Mouse (Mus musculus): ENCODE data around the gene Perp. TPM values are rescaled to one million over a fixed set of nuclear protein-coding genes. Genes with fewer than 3 reads are reported as not detected.

Gene Perp
- polyA plus RNA-seq, 1 experiment = not detected

DNA sequence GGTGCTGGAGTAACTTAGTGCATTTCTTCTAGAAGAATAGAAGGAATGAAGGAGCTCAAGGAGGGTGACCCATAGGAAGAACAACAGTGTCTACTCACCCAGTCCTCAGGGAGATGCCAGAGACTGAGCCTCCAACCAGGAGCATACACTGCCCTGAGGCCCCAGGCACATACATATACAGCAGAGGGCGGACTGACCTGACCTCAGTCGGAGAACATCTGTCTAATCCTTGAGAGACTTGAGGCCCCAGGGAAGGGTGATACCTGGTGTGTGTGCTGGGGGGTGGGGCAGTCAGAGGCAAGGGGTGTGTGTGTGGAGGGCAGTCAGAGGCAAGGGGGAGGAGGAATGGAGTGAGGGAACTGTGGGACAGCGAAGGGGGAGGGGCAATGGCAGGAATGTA, 14.8 kb downstream of the Perp start:
- no peaks in the 10 kb centered on the region for H3K9me3 ChIP-seq (ENCODE audit: control insufficient read depth, low read length)
- no peak for TF ChIP-seq GATA1 (IDR thresholded peaks at IDR 0.05; ENCODE audit: low read length)
- TF ChIP-seq TAL1 (IDR thresholded peaks at IDR 0.05; ENCODE audit: low read length) = no peak
- H3K27me3 ChIP-seq (ENCODE audit: control insufficient read depth) = no peaks in the 10 kb centered on the region
- no peaks in the 10 kb centered on the region for H3K4me1 ChIP-seq (ENCODE audit: control insufficient read depth)
- H3K4me3 ChIP-seq (replicated peaks) = no peak overlapping the region
- no peaks in the 10 kb centered on the region for H3K36me3 ChIP-seq (ENCODE audit: control insufficient read depth)

DNA sequence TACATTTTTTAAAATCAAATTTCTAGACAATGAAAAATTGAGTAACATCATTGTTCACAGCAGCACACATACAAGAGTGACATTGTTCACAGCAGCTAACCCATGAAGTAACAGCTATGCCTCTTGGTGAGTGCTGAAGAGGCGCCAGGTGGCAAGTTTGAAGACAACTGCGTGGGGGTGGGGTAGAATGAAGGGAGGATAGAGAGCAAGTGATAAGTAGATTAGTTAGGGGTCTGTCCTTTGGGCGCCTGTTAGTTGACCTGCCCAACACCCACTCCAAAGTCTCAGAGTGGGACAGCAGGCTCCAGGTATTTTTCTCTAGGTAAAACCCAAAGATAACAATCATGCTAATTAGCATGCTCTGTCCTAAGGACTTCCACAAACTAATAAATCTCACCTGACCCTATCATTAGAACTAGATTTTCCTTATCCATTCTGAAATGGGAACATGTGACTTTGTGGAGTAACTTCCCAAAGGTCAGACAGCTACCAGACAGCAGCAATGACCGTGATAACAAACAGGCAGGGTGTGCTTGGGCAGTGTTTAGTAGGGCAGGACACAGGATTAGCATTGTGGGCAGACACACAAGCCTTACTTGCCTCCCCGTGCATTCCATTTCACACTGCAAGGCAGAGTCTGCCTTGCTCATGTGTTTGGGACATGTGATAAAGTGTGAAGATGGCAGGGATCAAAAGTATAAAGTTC, 15.5 kb downstream of the Perp start:
- H3K9me3 ChIP-seq (ENCODE audit: control insufficient read depth, low read length) = no peaks in the 10 kb centered on the region

DNA sequence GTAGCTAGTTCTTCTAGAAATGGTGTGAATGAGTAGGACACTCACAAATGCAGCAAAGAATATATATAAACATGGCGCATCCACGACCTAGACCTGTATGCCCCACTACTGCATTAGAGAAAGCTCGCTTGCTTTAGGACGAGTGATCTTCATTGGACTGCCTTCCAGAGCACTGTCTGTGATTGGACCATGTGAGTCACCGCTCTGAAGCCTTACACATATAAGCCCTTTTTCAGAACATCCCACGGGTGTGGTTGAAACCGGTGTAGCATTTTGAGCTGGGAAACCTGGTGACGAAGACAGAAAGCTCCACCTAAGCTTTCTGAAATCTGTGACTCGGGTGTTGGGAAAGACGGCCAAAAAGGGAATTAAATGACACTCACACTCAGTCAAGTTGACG, 16.0 kb downstream of the Perp start:
- TF ChIP-seq TAL1 (IDR thresholded peaks at IDR 0.05; ENCODE audit: low read length) (no peak), GATA1 (IDR thresholded peaks at IDR 0.05; ENCODE audit: low read length) (no peak)
- H3K4me3 ChIP-seq (replicated peaks) = no peak overlapping the region
- H3K36me3 ChIP-seq (ENCODE audit: control insufficient read depth) = no peaks in the 10 kb centered on the region
- no peaks in the 10 kb centered on the region for H3K4me1 ChIP-seq (ENCODE audit: control insufficient read depth)
- no peaks in the 10 kb centered on the region for H3K27me3 ChIP-seq (ENCODE audit: control insufficient read depth)
- no peaks in the 10 kb centered on the region for H3K9me3 ChIP-seq (ENCODE audit: control insufficient read depth, low read length)

More for the DNA sequence above, 15.5 kb downstream of the Perp start:
- Histone ChIP-seq H3K4me1 (ENCODE audit: control insufficient read depth) (no peaks in the 10 kb centered on the region), H3K27me3 (ENCODE audit: control insufficient read depth) (no peaks in the 10 kb centered on the region), H3K4me3 (replicated peaks) (no peak overlapping the region), H3K36me3 (ENCODE audit: control insufficient read depth) (no peaks in the 10 kb centered on the region)
- TF ChIP-seq TAL1 (IDR thresholded peaks at IDR 0.05; ENCODE audit: low read length) = no peak
- no peak for TF ChIP-seq GATA1 (IDR thresholded peaks at IDR 0.05; ENCODE audit: low read length)

DNA sequence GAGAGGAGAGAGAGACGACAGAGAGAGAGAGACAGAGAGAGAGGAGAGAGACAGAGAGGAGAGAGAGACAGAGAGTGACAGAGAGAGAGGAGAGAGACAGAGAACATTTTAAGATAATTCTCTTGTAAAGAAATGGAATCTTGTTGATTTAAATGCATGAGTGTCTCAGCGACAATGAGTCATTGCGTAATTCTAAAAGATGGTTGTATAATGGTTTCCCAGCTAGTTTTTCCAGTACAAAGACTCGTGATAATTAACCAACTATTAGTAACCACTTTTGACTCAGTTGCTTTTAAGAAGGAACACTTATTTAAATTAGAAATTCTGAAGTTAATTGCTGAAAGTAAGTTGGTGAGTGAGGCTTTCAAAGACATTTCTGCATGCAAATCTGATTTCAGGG, 16.6 kb downstream of the Perp start:
- Histone ChIP-seq H3K4me1 (ENCODE audit: control insufficient read depth) (no peaks in the 10 kb centered on the region), H3K27me3 (ENCODE audit: control insufficient read depth) (no peaks in the 10 kb centered on the region)
- TF ChIP-seq GATA1 (IDR thresholded peaks at IDR 0.05; ENCODE audit: low read length) = no peak
- TF ChIP-seq TAL1 (IDR thresholded peaks at IDR 0.05; ENCODE audit: low read length) = no peak

DNA sequence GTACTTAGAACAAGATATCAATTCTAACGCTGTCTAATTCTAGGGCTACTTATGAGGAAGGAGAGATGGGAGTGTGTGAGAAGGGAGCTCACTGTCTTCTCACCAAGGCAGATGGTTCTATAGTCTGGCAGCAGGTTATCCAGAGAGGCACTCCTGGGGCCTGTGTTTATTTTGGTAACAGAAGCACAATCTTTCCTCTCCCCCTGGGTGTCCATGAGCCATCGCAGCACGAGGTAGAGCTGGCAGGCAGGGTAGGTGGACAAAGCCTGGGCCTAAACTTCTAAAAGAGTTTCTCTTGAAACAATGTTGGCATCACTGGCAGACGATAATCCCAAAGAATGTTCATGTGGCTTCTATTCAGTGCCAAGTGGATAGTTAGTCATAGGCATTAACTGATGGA, 18.5 kb downstream of the Perp start:
- TF ChIP-seq TAL1 (IDR thresholded peaks at IDR 0.05; ENCODE audit: low read length) = no peak
- TF ChIP-seq GATA1 (IDR thresholded peaks at IDR 0.05; ENCODE audit: low read length) = no peak
- no peaks in the 10 kb centered on the region for H3K36me3 ChIP-seq (ENCODE audit: control insufficient read depth)
- H3K27me3 ChIP-seq (ENCODE audit: control insufficient read depth) = no peaks in the 10 kb centered on the region
- no peaks in the 10 kb centered on the region for H3K9me3 ChIP-seq (ENCODE audit: control insufficient read depth, low read length)
- H3K4me3 ChIP-seq (replicated peaks) = no peak overlapping the region
- H3K4me1 ChIP-seq (ENCODE audit: control insufficient read depth) = no peaks in the 10 kb centered on the region

More for the DNA sequence above, 16.6 kb downstream of the Perp start:
- Histone ChIP-seq H3K9me3 (ENCODE audit: control insufficient read depth, low read length) (no peaks in the 10 kb centered on the region), H3K36me3 (ENCODE audit: control insufficient read depth) (no peaks in the 10 kb centered on the region), H3K4me3 (replicated peaks) (no peak overlapping the region)

DNA sequence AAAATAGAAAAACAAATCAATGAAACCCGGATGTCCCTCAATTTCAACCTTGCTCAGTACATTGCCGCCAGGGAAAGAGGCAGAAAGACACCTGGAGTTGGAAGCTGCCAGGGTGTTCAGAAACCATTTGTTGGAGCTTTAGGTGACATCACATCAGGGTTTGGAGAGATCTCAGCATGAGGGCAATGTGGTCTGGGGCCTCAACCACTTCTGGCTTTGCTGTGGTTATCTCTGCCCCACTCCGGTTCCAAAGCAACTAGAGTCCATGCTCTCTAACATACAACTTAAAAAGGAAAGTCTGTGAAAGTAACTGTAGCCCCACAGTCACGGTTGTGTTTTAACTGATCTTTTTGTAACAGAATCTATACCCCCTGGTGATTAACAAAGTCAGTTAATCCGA, 19.9 kb downstream of the Perp start:
- TF ChIP-seq GATA1 (IDR thresholded peaks at IDR 0.05; ENCODE audit: low read length) (no peak), TAL1 (IDR thresholded peaks at IDR 0.05; ENCODE audit: low read length) (no peak)
- no peaks in the 10 kb centered on the region for H3K9me3 ChIP-seq (ENCODE audit: control insufficient read depth, low read length)
- H3K4me1 ChIP-seq (ENCODE audit: control insufficient read depth) = no peaks in the 10 kb centered on the region
- H3K27me3 ChIP-seq (ENCODE audit: control insufficient read depth) = no peaks in the 10 kb centered on the region
- H3K4me3 ChIP-seq (replicated peaks) = no peak overlapping the region
- no peaks in the 10 kb centered on the region for H3K36me3 ChIP-seq (ENCODE audit: control insufficient read depth)

DNA sequence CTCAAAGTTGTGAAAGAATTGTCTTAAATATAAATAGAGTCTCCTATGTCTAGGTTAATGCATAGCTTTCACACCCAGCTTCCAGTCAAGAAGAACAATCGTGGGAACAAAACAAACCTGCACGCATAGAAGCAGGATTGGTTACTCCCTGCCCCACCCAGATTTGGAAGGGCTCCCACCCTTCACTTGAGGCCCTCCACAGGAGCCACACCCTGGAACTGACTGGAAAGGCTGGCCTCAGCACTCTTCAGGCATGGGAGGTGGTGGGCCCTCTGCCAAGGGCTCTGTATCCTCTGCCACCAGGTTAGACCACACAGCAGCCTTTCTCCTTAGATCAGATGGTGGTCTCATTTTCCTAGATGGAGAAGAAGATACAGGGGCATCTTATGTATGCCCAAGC, 26.2 kb downstream of the Perp start:
- Histone ChIP-seq H3K4me3 (replicated peaks) (no peak overlapping the region), H3K36me3 (ENCODE audit: control insufficient read depth) (no peaks in the 10 kb centered on the region), H3K27me3 (ENCODE audit: control insufficient read depth) (no peaks in the 10 kb centered on the region), H3K9me3 (ENCODE audit: control insufficient read depth, low read length) (no peaks in the 10 kb centered on the region), H3K4me1 (ENCODE audit: control insufficient read depth) (peaks cover 7% of the 10 kb centered on the region)
- TF ChIP-seq TAL1 (IDR thresholded peaks at IDR 0.05; ENCODE audit: low read length) (no peak), GATA1 (IDR thresholded peaks at IDR 0.05; ENCODE audit: low read length) (no peak)

DNA sequence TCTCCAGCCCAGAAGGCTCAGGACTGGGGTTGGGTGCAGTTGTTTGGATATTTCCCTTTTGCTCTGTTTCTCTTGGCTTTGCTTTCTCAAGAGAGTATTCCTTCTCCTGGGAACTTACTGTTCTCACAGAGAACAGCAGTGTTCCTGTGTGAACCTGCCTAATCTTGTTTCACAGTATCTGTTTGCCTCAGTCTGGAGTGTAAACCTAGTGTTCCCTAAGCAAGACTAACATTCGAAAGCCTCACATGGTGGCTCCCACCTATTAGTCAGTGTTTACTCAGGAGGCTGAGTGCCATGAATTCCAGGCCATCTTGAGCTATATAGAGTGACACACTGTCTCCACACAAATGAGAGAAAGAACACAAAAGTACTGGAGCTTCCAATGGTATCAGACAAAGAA, 31.4 kb downstream of the Perp start:
- Histone ChIP-seq H3K4me1 (ENCODE audit: control insufficient read depth) (peaks cover 1% of the 10 kb centered on the region), H3K36me3 (ENCODE audit: control insufficient read depth) (no peaks in the 10 kb centered on the region), H3K4me3 (replicated peaks) (no peak overlapping the region), H3K27me3 (ENCODE audit: control insufficient read depth) (no peaks in the 10 kb centered on the region), H3K9me3 (ENCODE audit: control insufficient read depth, low read length) (no peaks in the 10 kb centered on the region)
- TF ChIP-seq TAL1 (IDR thresholded peaks at IDR 0.05; ENCODE audit: low read length) = no peak
- TF ChIP-seq GATA1 (IDR thresholded peaks at IDR 0.05; ENCODE audit: low read length) = no peak

DNA sequence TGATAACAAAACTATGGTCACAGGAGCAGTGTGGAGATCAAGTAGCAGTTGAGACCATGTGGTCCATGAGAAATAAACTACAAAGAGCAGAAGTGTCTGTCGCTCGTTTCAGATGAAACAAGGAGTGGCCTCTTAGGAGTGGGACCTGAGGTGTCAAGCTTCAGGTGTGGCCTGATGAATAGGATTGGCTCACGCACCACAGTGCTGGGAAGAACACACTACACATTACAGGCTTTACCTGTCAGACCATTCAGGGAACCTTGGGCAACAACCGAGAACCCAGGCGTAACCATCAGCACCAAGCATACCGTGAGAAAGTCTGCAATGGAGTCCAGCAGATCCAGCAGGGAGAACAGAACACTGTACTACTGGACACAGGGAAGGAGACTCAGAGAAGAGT, 33.3 kb downstream of the Perp start:
- Histone ChIP-seq H3K36me3 (ENCODE audit: control insufficient read depth) (no peaks in the 10 kb centered on the region), H3K4me1 (ENCODE audit: control insufficient read depth) (no peaks in the 10 kb centered on the region), H3K27me3 (ENCODE audit: control insufficient read depth) (no peaks in the 10 kb centered on the region), H3K4me3 (replicated peaks) (no peak overlapping the region), H3K9me3 (ENCODE audit: control insufficient read depth, low read length) (no peaks in the 10 kb centered on the region)
- TF ChIP-seq TAL1 (IDR thresholded peaks at IDR 0.05; ENCODE audit: low read length) (no peak), GATA1 (IDR thresholded peaks at IDR 0.05; ENCODE audit: low read length) (no peak)

DNA sequence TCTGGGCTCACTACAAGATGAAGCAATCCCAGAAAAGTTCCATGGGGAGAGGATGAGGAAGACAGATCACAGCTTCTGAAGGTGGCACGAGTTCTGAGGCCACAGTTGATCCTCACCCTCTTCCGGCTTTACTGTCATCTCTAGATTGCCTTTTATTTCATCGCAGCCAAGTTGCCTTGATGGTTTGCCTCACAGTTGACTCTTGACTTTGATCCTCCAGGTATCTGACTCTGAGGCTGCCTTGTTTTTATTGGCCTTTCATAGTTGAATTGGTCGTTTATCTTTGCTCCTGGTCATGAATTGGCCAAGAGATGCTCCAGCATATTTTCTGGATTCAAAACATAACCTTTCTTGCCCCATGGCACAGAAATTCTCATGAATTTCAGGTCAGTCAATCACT, 34.3 kb downstream of the Perp start:
- no peaks in the 10 kb centered on the region for H3K9me3 ChIP-seq (ENCODE audit: control insufficient read depth, low read length)
- no peak overlapping the region for H3K4me3 ChIP-seq (replicated peaks)
- no peaks in the 10 kb centered on the region for H3K4me1 ChIP-seq (ENCODE audit: control insufficient read depth)
- H3K27me3 ChIP-seq (ENCODE audit: control insufficient read depth) = no peaks in the 10 kb centered on the region
- no peak for TF ChIP-seq TAL1 (IDR thresholded peaks at IDR 0.05; ENCODE audit: low read length)
- TF ChIP-seq GATA1 (IDR thresholded peaks at IDR 0.05; ENCODE audit: low read length) = no peak
- no peaks in the 10 kb centered on the region for H3K36me3 ChIP-seq (ENCODE audit: control insufficient read depth)
